Mouse (Mus musculus): ENCODE results near the gene Bcar3.

DNA sequence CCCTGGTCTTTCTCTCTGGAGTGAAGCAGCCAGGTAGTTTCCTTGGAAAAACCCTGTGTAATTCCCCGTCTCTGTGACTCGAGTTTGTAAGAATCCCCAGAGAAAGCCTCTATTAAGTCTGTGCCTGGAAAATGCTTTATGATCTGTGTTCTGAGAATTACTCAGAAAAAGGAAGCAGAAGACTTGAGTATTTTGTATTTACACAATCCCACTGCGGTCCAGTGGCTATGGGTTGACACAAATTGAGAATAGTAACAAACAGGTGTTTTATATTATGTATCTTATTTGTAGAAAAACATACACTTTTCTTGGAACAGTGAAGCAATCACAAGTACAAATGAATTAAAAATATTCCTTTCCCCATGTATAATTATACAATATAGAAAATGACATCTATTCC is 272.2 kb downstream of the Bcar3 start:
- no peak for TF ChIP-seq CTCF (IDR thresholded peaks at IDR 0.05; ENCODE audit: insufficient read depth, low read length)
- TF ChIP-seq POLR2A (IDR thresholded peaks at IDR 0.05; ENCODE audit: borderline replicate concordance, extremely low read depth, low read depth, low read length): no peak

All from lung, adult 2 months (tissue).